Mouse (Mus musculus): ENCODE data around the gene Nrxn2.

- TF ChIP-seq POLR2A (IDR thresholded peaks at IDR 0.05; ENCODE audit: low read depth, low read length) = no peak
- peak; percentile 33; the same call in 1 of the 2 replicates for TF ChIP-seq CTCF (IDR thresholded peaks at IDR 0.05; ENCODE audit: extremely low read depth, insufficient read depth, insufficient read length, insufficient replicate concordance)
Observed at GRCm38 (mm10) chr19:6376255-6376564, 42.3 kb upstream of the Nrxn2 start.
